Mouse (Mus musculus): Measurements from ENCODE around the gene Smox. TPM values are rescaled to one million over a fixed set of nuclear protein-coding genes. Genes with fewer than 3 reads are reported as not detected.

Gene Smox
- polyA plus RNA-seq, 1 experiment = 213 TPM

DNA sequence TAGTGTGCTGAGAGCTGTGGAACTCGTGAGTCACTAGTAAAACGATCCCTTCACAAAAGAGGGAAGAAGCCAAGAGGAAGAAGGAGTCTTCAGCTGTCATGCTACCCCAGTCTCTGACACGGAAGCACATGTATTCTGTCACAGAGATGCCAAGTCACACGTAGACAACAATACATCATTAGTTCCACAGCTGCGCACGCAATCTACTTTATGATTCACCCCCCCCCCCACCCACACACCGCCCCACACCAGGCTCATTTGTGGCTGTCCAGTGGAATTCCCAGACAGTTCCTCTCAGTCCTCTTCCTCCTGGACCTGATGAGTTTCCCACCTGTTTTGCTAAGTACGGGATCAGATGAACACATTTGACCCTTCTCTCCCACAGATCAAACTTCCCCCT, 12.9 kb upstream of the Smox start:
- no peak for TF ChIP-seq POLR2A (IDR thresholded peaks at IDR 0.05; ENCODE audit: borderline replicate concordance, control insufficient read depth, low read depth, low read length)
- TF ChIP-seq CTCF (IDR thresholded peaks at IDR 0.05; ENCODE audit: control insufficient read depth, insufficient read depth, low read length) = no peak
- H3K4me1 ChIP-seq (ENCODE audit: control insufficient read depth, insufficient read depth, low read length) = no peaks in the 10 kb centered on the region; the same call in 1 of the 2 replicates
- no peak overlapping the region for H3K4me3 ChIP-seq (replicated peaks; ENCODE audit: control insufficient read depth, low read depth, low read length)
- no peak overlapping the region for H3K27ac ChIP-seq (ENCODE audit: control insufficient read depth, insufficient read depth, low read depth, low read length, poor library complexity)
- WGBS = 69% methylated on average over 8 of the region's 8 CpGs

DNA sequence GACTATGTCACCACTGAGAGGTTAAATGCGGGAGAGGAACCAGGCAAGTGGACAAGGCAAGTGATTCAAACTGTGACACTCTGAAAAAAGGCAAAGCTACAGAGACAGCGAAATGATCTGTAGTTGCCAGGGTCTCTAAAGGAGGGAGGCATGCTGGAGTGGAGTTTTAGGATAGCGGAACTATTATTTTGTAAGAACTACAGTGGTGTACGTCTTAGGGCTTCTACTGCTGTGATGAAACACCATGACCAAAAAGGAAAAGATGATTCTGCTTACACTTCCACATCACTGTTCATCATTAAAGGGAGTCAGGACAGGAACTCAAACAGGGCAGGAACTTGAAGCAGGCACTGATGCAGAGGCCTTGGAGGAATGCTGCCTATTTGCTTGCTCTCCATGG, 12.4 kb upstream of the Smox start:
- Histone ChIP-seq H3K4me1 (ENCODE audit: control insufficient read depth, insufficient read depth, low read length) (no peaks in the 10 kb centered on the region; the same call in 1 of the 2 replicates), H3K27ac (ENCODE audit: control insufficient read depth, insufficient read depth, low read depth, low read length, poor library complexity) (no peak overlapping the region), H3K4me3 (replicated peaks; ENCODE audit: control insufficient read depth, low read depth, low read length) (no peak overlapping the region)
- TF ChIP-seq CTCF (IDR thresholded peaks at IDR 0.05; ENCODE audit: control insufficient read depth, insufficient read depth, low read length) = no peak
- TF ChIP-seq POLR2A (IDR thresholded peaks at IDR 0.05; ENCODE audit: borderline replicate concordance, control insufficient read depth, low read depth, low read length) = no peak
- WGBS = 64% methylated on average over 4 of the region's 4 CpGs

DNA sequence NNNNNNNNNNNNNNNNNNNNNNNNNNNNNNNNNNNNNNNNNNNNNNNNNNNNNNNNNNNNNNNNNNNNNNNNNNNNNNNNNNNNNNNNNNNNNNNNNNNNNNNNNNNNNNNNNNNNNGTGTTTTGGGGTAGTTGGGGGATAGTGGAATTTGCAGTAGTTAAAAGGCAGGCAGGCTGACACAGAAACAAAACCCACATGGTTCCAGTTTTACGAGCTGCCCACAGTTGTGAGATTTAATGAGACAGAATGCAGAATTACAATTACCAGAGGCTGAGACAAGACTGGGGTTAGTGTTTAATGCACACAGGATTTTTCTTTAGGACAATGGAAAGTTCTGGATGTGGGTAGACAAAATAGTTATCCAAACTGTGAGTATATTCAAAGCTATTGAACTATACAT, 9.6 kb upstream of the Smox start:
- H3K27ac ChIP-seq (ENCODE audit: control insufficient read depth, insufficient read depth, low read depth, low read length, poor library complexity) = no peak overlapping the region
- no peaks in the 10 kb centered on the region; the same call in 1 of the 2 replicates for H3K4me1 ChIP-seq (ENCODE audit: control insufficient read depth, insufficient read depth, low read length)
- no peak overlapping the region for H3K4me3 ChIP-seq (replicated peaks; ENCODE audit: control insufficient read depth, low read depth, low read length)
- 57% methylated on average over 1 of the region's 1 CpGs for WGBS
- TF ChIP-seq POLR2A (IDR thresholded peaks at IDR 0.05; ENCODE audit: borderline replicate concordance, control insufficient read depth, low read depth, low read length) = no peak
- TF ChIP-seq CTCF (IDR thresholded peaks at IDR 0.05; ENCODE audit: control insufficient read depth, insufficient read depth, low read length) = no peak

DNA sequence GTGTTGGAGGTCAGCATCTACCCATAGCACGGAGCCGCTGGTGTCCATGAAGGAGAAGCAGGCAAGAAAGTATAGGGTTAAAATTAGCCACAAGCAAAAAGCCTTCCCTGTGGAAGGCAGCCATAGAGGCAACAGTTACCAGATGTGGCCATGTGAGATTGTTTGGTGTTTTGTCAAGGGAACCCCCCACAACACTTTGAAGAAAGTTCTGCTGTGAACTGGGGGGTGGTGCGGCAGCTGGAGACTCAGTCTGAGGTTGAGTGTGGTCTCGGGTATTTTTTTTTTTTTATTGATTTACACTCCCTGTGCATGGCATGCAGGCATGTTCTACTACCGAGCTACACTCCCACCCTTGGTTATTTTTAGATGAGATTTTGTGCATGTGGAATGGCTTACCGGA, 8.8 kb upstream of the Smox start:
- Histone ChIP-seq H3K4me3 (replicated peaks; ENCODE audit: control insufficient read depth, low read depth, low read length) (no peak overlapping the region), H3K4me1 (ENCODE audit: control insufficient read depth, insufficient read depth, low read length) (no peaks in the 10 kb centered on the region; the same call in 1 of the 2 replicates), H3K27ac (ENCODE audit: control insufficient read depth, insufficient read depth, low read depth, low read length, poor library complexity) (no peak overlapping the region)
- 84% methylated on average over 6 of the region's 6 CpGs for WGBS
- TF ChIP-seq POLR2A (IDR thresholded peaks at IDR 0.05; ENCODE audit: borderline replicate concordance, control insufficient read depth, low read depth, low read length) = no peak
- TF ChIP-seq CTCF (IDR thresholded peaks at IDR 0.05; ENCODE audit: control insufficient read depth, insufficient read depth, low read length) = no peak

DNA sequence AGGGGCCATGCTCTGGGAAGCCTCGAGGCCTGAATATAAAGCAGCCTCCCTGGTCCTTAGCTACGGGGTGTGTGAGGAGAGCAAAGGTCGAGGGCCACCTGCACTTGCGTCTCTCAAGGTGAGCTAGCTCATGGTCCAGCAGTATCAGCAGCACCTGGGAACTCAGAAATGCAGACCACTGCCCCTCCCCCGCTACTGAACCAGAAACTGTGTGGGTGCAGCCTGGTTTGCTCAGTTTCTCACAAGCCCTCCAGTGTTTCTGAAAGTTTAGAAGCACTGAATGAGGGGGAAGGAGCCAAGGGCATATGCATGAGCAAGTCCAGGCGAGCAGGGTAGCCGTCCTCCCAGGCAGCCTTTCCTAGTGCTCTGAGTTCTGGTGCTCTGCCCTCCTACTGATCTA, 7.7 kb upstream of the Smox start:
- H3K27ac ChIP-seq (ENCODE audit: control insufficient read depth, insufficient read depth, low read depth, low read length, poor library complexity) = no peak overlapping the region
- TF ChIP-seq CTCF (IDR thresholded peaks at IDR 0.05; ENCODE audit: control insufficient read depth, insufficient read depth, low read length) (no peak), POLR2A (IDR thresholded peaks at IDR 0.05; ENCODE audit: borderline replicate concordance, control insufficient read depth, low read depth, low read length) (no peak)
- 85% methylated on average over 7 of the region's 7 CpGs for WGBS
- no peaks in the 10 kb centered on the region; the same call in 1 of the 2 replicates for H3K4me1 ChIP-seq (ENCODE audit: control insufficient read depth, insufficient read depth, low read length)
- no peak overlapping the region for H3K4me3 ChIP-seq (replicated peaks; ENCODE audit: control insufficient read depth, low read depth, low read length)

DNA sequence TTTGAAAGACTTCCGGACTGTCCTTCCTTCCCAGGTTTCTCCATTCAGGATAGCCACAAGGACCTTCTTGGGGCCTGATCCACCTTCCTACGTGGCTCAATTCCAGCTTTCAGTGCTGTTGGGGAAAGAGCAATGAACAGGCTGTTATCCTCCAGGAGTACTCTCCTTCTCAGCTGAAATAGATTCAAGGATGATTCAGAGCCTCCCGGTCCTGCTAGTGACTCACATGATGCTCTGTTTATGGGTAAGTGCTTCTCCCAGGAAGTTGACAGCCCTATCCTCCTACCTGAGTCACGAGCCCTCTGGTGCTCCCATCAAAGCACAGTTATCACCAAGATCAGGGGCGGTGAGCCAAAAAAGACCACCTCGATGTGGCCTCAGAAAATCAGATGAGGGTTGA, 7.1 kb upstream of the Smox start:
- 77% methylated on average over 6 of the region's 6 CpGs for WGBS

DNA sequence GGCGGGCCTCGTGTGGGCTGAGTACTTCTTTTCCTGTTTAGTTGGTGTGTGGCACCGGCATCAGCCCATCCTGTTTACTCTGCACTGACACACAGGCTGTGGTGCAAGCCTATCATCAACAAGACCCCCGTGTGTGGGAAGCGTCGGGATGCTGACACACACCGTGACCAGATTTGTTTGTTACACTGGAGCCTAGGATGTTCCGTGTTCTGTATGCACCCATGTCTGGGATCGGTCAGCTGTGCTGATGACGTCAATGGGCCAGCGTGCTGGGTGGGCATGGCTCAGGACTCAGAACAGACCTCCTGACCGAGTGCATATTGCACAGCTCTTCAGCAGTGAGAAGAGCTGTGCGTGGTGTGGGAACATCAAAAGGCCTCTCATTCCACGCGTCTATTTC, 6.2 kb upstream of the Smox start:
- H3K4me1 ChIP-seq (ENCODE audit: control insufficient read depth, insufficient read depth, low read length) = no peaks in the 10 kb centered on the region; the same call in 1 of the 2 replicates
- 81% methylated on average over 15 of the region's 15 CpGs for WGBS
- no peak overlapping the region for H3K27ac ChIP-seq (ENCODE audit: control insufficient read depth, insufficient read depth, low read depth, low read length, poor library complexity)
- H3K4me3 ChIP-seq (replicated peaks; ENCODE audit: control insufficient read depth, low read depth, low read length) = no peak overlapping the region
- no peak for TF ChIP-seq CTCF (IDR thresholded peaks at IDR 0.05; ENCODE audit: control insufficient read depth, insufficient read depth, low read length)

More for the DNA sequence above, 7.1 kb upstream of the Smox start:
- H3K27ac ChIP-seq (ENCODE audit: control insufficient read depth, insufficient read depth, low read depth, low read length, poor library complexity) = no peak overlapping the region
- TF ChIP-seq POLR2A (IDR thresholded peaks at IDR 0.05; ENCODE audit: borderline replicate concordance, control insufficient read depth, low read depth, low read length) = no peak
- no peak for TF ChIP-seq CTCF (IDR thresholded peaks at IDR 0.05; ENCODE audit: control insufficient read depth, insufficient read depth, low read length)
- H3K4me1 ChIP-seq (ENCODE audit: control insufficient read depth, insufficient read depth, low read length) = no peaks in the 10 kb centered on the region; the same call in 1 of the 2 replicates
- no peak overlapping the region for H3K4me3 ChIP-seq (replicated peaks; ENCODE audit: control insufficient read depth, low read depth, low read length)

DNA sequence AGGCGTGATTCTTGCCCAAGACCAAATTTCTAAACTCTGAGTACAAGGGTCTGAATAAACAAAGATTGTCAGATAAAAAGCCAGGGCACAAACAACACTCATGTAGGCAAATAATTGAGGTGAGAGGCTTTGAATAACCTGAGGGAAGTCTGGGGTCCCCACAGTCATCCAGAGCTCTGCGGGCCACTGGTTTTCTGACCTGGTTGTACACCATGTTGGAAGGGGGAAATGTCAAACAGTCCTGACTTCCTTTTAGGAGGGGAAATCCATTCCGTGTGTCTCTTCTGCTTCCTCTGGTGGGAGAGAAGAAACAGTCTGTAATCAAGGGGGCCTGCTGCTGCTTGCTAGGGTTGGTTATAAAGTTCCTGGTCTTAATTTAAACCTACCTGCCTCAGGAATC, 5.2 kb upstream of the Smox start:
- no peak overlapping the region for H3K27ac ChIP-seq (ENCODE audit: control insufficient read depth, insufficient read depth, low read depth, low read length, poor library complexity)
- WGBS = 53% methylated on average over 3 of the region's 3 CpGs
- H3K4me1 ChIP-seq (ENCODE audit: control insufficient read depth, insufficient read depth, low read length) = no peaks in the 10 kb centered on the region
- H3K4me3 ChIP-seq (replicated peaks; ENCODE audit: control insufficient read depth, low read depth, low read length) = no peak overlapping the region
- no peak for TF ChIP-seq POLR2A (IDR thresholded peaks at IDR 0.05; ENCODE audit: borderline replicate concordance, control insufficient read depth, low read depth, low read length)
- no peak for TF ChIP-seq CTCF (IDR thresholded peaks at IDR 0.05; ENCODE audit: control insufficient read depth, insufficient read depth, low read length)

DNA sequence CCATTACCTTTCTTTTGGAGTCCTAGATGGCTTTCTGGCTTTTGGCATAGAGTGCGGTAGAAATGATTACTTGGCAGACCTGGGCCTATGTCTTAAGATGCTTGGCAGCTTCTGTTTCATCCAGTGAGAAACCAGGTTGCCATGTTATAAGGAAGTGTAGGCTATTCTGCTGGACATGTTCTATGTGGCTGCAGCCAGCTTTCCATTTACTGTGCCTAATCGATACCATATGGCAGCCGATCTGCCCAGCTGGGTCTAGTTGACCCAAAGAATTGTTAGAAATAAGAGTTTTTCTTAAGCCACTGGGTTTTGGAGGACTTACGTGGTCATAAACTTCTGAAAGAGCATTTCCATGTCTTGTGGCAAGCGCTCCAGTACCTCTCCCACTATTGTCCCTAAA, 4.0 kb upstream of the Smox start:
- no peak overlapping the region for H3K27ac ChIP-seq (ENCODE audit: control insufficient read depth, insufficient read depth, low read depth, low read length, poor library complexity)
- H3K4me1 ChIP-seq (ENCODE audit: control insufficient read depth, insufficient read depth, low read length) = no peaks in the 10 kb centered on the region
- no peak for TF ChIP-seq POLR2A (IDR thresholded peaks at IDR 0.05; ENCODE audit: borderline replicate concordance, control insufficient read depth, low read depth, low read length)
- no peak for TF ChIP-seq CTCF (IDR thresholded peaks at IDR 0.05; ENCODE audit: control insufficient read depth, insufficient read depth, low read length)
- no peak overlapping the region for H3K4me3 ChIP-seq (replicated peaks; ENCODE audit: control insufficient read depth, low read depth, low read length)
- 91% methylated on average over 5 of the region's 5 CpGs for WGBS

Measured in bone marrow, adult 2 months (tissue).